Comparison of ENCODE assay signal across 25 mouse cellular contexts in the genomic region with DNA sequence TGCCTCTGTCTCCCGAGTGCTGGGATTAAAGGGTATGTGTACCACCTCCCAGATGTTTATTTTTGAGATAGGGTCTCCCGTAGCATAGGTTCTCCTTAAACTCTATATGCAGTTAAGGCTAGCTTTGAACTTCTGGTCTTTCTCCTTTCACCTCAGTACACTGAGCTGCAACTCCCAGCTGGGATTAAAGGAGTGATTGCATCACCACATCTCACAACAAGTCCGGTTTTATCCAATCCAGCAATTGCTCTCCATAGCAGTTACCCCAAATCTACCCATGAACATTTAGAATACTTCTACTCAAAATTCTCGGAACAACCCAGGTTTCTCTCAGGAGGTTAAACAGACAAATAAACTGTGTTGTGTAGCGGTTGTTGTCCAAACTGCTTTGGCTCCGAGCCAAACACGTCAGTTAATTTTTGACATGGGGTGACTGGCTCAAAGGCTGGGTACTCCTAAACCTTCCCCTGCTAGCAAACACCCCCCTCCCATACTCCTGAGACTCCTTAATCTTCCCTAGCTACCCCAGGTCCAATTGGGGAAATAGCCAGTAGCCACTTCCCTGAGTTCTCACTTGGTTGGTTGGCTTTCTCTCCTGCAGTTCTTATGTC. TPM values are rescaled to one million over a fixed set of nuclear protein-coding genes. Genes with fewer than 3 reads are reported as not detected.
DNase-seq lines count a peak whose midpoint lies in the region; ATAC-seq and TF ChIP-seq lines count a peak whose summit lies in the region.
"Had no signal": no experiment of that assay in that cellular context is flagged by ENCODE, and none has a peak within 500 bp of the region (broad histone marks: within the 10 kb centered on the region; RNA-seq: fewer than 3 reads in every experiment).

No protein-coding gene starts in this region.

- no peak for ATAC-seq in hindbrain, postnatal 0 days
- no peak for ATAC-seq in embryonic facial prominence, embryonic 15.5 days (ENCODE audit: insufficient number of reproducible peaks, low FRiP score, low TSS enrichment, low read depth)
- ATAC-seq in kidney, postnatal 0 days (replicated peaks; ENCODE audit: low FRiP score, low read depth): no peak
- no peak for ATAC-seq in stomach, postnatal 0 days (ENCODE audit: low FRiP score, low TSS enrichment)
- ATAC-seq in megakaryocyte-erythroid progenitor cell, adult 5-6 weeks (replicated peaks; ENCODE audit: low FRiP score, low TSS enrichment, poor library complexity, severe bottlenecking): no peak
- ATAC-seq: forebrain, embryonic 16.5 days; lung, postnatal 0 days; midbrain, embryonic 13.5 days had no signal

- no peak for DNase-seq in hindbrain, embryonic 10.5 days (ENCODE audit: low spot score)
- DNase-seq in hindbrain, postnatal 0 days (ENCODE audit: low spot score): no peak
- no peak for DNase-seq in kidney, postnatal 0 days (ENCODE audit: low spot score)
- DNase-seq in stomach, postnatal 0 days (ENCODE audit: low spot score): no peak
- no peak for DNase-seq in layer of hippocampus, postnatal 10 days (ENCODE audit: low spot score in 2 of 2)
- DNase-seq: adrenal gland, postnatal 25 days; cerebellum, adult 11-12 months; gastrocnemius, postnatal 36 days; thymus, postnatal 14 days had no signal

- 91% methylated on average over 7 of the region's 7 CpGs for WGBS in hindbrain, embryonic 10.5 days
- WGBS in hindbrain, postnatal 0 days: 81% methylated on average over 7 of the region's 7 CpGs
- WGBS in embryonic facial prominence, embryonic 15.5 days: 87% methylated on average over 7 of the region's 7 CpGs
- 68% methylated on average over 7 of the region's 7 CpGs for WGBS in kidney, postnatal 0 days
- 79% methylated on average over 7 of the region's 7 CpGs for WGBS in stomach, postnatal 0 days

- no peaks in the 10 kb centered on the region for H3K27me3 ChIP-seq in hindbrain, embryonic 10.5 days (ENCODE audit: insufficient read depth, poor library complexity, severe bottlenecking)
- H3K27me3 ChIP-seq in hindbrain, postnatal 0 days (ENCODE audit: insufficient read depth, low read length): no peaks in the 10 kb centered on the region
- no peaks in the 10 kb centered on the region for H3K27me3 ChIP-seq in embryonic facial prominence, embryonic 15.5 days
- H3K27me3 ChIP-seq in kidney, postnatal 0 days (ENCODE audit: insufficient read depth, low read length): no peaks in the 10 kb centered on the region
- no peaks in the 10 kb centered on the region for H3K27me3 ChIP-seq in stomach, postnatal 0 days (ENCODE audit: control insufficient read depth, insufficient read depth, low read length)
- H3K27me3 ChIP-seq: limb, embryonic 13.5 days; midbrain, embryonic 13.5 days; stomach, embryonic 15.5 days had no signal

- H3K4me1 ChIP-seq in hindbrain, embryonic 10.5 days (replicated peaks): peaks cover 26% of the 10 kb centered on the region
- no peaks in the 10 kb centered on the region for H3K4me1 ChIP-seq in hindbrain, postnatal 0 days (ENCODE audit: insufficient read depth, low read length)
- H3K4me1 ChIP-seq in embryonic facial prominence, embryonic 15.5 days: peaks cover 16% of the 10 kb centered on the region
- peaks cover 31% of the 10 kb centered on the region; the same call in 1 of the 2 replicates for H3K4me1 ChIP-seq in kidney, postnatal 0 days (replicated peaks; ENCODE audit: insufficient read depth, low read length)
- peaks cover 4% of the 10 kb centered on the region; the same call in 1 of the 2 replicates for H3K4me1 ChIP-seq in stomach, postnatal 0 days (replicated peaks; ENCODE audit: control insufficient read depth, insufficient read depth)

- no peak overlapping the region for H3K9ac ChIP-seq in hindbrain, postnatal 0 days (replicated peaks; ENCODE audit: low read length)
- H3K9ac ChIP-seq in embryonic facial prominence, embryonic 15.5 days: no peak overlapping the region
- H3K9ac ChIP-seq in kidney, postnatal 0 days (ENCODE audit: low read depth, low read length): no peak overlapping the region
- no peak overlapping the region for H3K9ac ChIP-seq in stomach, postnatal 0 days (ENCODE audit: low read length)
- H3K9ac ChIP-seq: limb, embryonic 13.5 days; liver, embryonic 14.5 days; midbrain, embryonic 13.5 days; stomach, embryonic 15.5 days had no signal

- H3K4me2 ChIP-seq in hindbrain, postnatal 0 days (ENCODE audit: low read depth, low read length): no peak overlapping the region
- no peak overlapping the region for H3K4me2 ChIP-seq in embryonic facial prominence, embryonic 15.5 days (replicated peaks)
- no peak overlapping the region for H3K4me2 ChIP-seq in kidney, postnatal 0 days (ENCODE audit: low read length)
- no peak overlapping the region for H3K4me2 ChIP-seq in stomach, postnatal 0 days (replicated peaks; ENCODE audit: low read depth)
- H3K4me2 ChIP-seq: limb, embryonic 13.5 days; midbrain, embryonic 13.5 days; stomach, embryonic 15.5 days had no signal

- H3K27ac ChIP-seq in hindbrain, embryonic 10.5 days: 0 out of 2 replicates have a peak overlapping the region, but pooled peaks have one; percentile 23
- H3K27ac ChIP-seq in hindbrain, postnatal 0 days: no peak overlapping the region
- H3K27ac ChIP-seq in embryonic facial prominence, embryonic 15.5 days (replicated peaks): peak overlapping the region; percentile 22; the same call in 1 of the 2 replicates
- peak overlapping the region; percentile 89 for H3K27ac ChIP-seq in kidney, postnatal 0 days
- peak overlapping the region; percentile 25; the same call in 1 of the 2 replicates for H3K27ac ChIP-seq in stomach, postnatal 0 days (replicated peaks)
- H3K27ac ChIP-seq: limb, embryonic 13.5 days; liver, embryonic 14.5 days; midbrain, embryonic 13.5 days; stomach, embryonic 15.5 days had no signal

- no peak for TF ChIP-seq EP300 in stomach, postnatal 0 days (optimal IDR thresholded peaks at IDR 0.05)

- TF ChIP-seq CTCF in hindbrain, postnatal 0 days (IDR thresholded peaks at IDR 0.05; ENCODE audit: low read depth): no peak
- no peak for TF ChIP-seq CTCF in kidney, postnatal 0 days (IDR thresholded peaks at IDR 0.05; ENCODE audit: low read depth)
- TF ChIP-seq CTCF in stomach, postnatal 0 days (IDR thresholded peaks at IDR 0.05; ENCODE audit: low read depth): no peak

- no peak overlapping the region for H3K4me3 ChIP-seq in hindbrain, embryonic 10.5 days
- no peak overlapping the region for H3K4me3 ChIP-seq in hindbrain, postnatal 0 days (ENCODE audit: low read length)
- H3K4me3 ChIP-seq in embryonic facial prominence, embryonic 15.5 days (replicated peaks): no peak overlapping the region
- H3K4me3 ChIP-seq in kidney, postnatal 0 days (replicated peaks; ENCODE audit: low read depth, low read length): no peak overlapping the region
- H3K4me3 ChIP-seq in stomach, postnatal 0 days (ENCODE audit: low read depth, low read length): no peak overlapping the region
- H3K4me3 ChIP-seq: erythroblast, embryonic 14.5 days; limb, embryonic 13.5 days; midbrain, embryonic 13.5 days; stomach, embryonic 15.5 days had no signal

- no peaks in the 10 kb centered on the region for H3K9me3 ChIP-seq in hindbrain, embryonic 10.5 days
- no peaks in the 10 kb centered on the region for H3K9me3 ChIP-seq in hindbrain, postnatal 0 days (ENCODE audit: low read length)
- no peaks in the 10 kb centered on the region for H3K9me3 ChIP-seq in embryonic facial prominence, embryonic 15.5 days (replicated peaks)
- no peaks in the 10 kb centered on the region for H3K9me3 ChIP-seq in kidney, postnatal 0 days (replicated peaks; ENCODE audit: low read length)
- no peaks in the 10 kb centered on the region for H3K9me3 ChIP-seq in stomach, postnatal 0 days (ENCODE audit: control insufficient read depth, low read length)
- H3K9me3 ChIP-seq: G1E; limb, embryonic 13.5 days; midbrain, embryonic 13.5 days; stomach, embryonic 15.5 days had no signal

- no peaks in the 10 kb centered on the region for H3K36me3 ChIP-seq in hindbrain, embryonic 10.5 days
- H3K36me3 ChIP-seq in hindbrain, postnatal 0 days (ENCODE audit: insufficient read depth, low read length): no peaks in the 10 kb centered on the region
- no peaks in the 10 kb centered on the region for H3K36me3 ChIP-seq in embryonic facial prominence, embryonic 15.5 days
- no peaks in the 10 kb centered on the region for H3K36me3 ChIP-seq in kidney, postnatal 0 days (ENCODE audit: insufficient read depth, low read length)
- H3K36me3 ChIP-seq in stomach, postnatal 0 days (ENCODE audit: control insufficient read depth, insufficient read depth, low read length): no peaks in the 10 kb centered on the region
- H3K36me3 ChIP-seq: G1E; limb, embryonic 13.5 days; midbrain, embryonic 13.5 days; stomach, embryonic 15.5 days had no signal

RNA-seq across cellular contexts. Expression of gene Terf2, which starts 25.4 kb away (rescaled TPM):
- polyA plus RNA-seq in hindbrain, embryonic 10.5 days (2016; fragmentation: Nextera tagmentation; extraction: Ambion mirVana): 17.6 and 18.5 TPM in 2 replicates
- total RNA-seq in hindbrain, postnatal 0 days (2014; rRNA removed): 15.5 TPM in 2 replicates
- 22.9 and 23.2 TPM in 2 replicates for polyA plus RNA-seq in hindbrain, postnatal 0 days (2015; fragmentation: Nextera tagmentation; extraction: Ambion mirVana)
- 18.9 and 20.1 TPM in 2 replicates for polyA plus RNA-seq in embryonic facial prominence, embryonic 15.5 days (2015; fragmentation: Nextera tagmentation; extraction: Ambion mirVana)
- 17.4 and 18.2 TPM in 2 replicates for polyA plus RNA-seq in kidney, postnatal 0 days (2015; fragmentation: Nextera tagmentation; extraction: Ambion mirVana)
- polyA plus RNA-seq in stomach, postnatal 0 days (2015; fragmentation: Nextera tagmentation; extraction: Ambion mirVana): 12.1 and 12.7 TPM in 2 replicates
- 10 to 100 TPM; 36.0 to 36.6 TPM for total RNA-seq in layer of hippocampus, postnatal 10 days (2021)
- total RNA-seq in megakaryocyte-erythroid progenitor cell, adult 5-6 weeks (2014; fragmentation: Nextera tagmentation): 48.8 and 52.7 TPM in 2 replicates
- total RNA-seq in megakaryocyte-erythroid progenitor cell, adult 5-6 weeks (2017): 25.6 and 39.7 TPM in 2 replicates

RNA-seq across cellular contexts. Expression of gene Cyb5b, which starts 28.7 kb away (rescaled TPM):
- 138 and 157 TPM in 2 replicates for polyA plus RNA-seq in hindbrain, embryonic 10.5 days (2016; fragmentation: Nextera tagmentation; extraction: Ambion mirVana)
- total RNA-seq in hindbrain, postnatal 0 days (2014; rRNA removed): 89.5 and 95.2 TPM in 2 replicates
- 81.6 and 82.9 TPM in 2 replicates for polyA plus RNA-seq in hindbrain, postnatal 0 days (2015; fragmentation: Nextera tagmentation; extraction: Ambion mirVana)
- 66.7 and 67.5 TPM in 2 replicates for polyA plus RNA-seq in embryonic facial prominence, embryonic 15.5 days (2015; fragmentation: Nextera tagmentation; extraction: Ambion mirVana)
- 116 and 126 TPM in 2 replicates for polyA plus RNA-seq in kidney, postnatal 0 days (2015; fragmentation: Nextera tagmentation; extraction: Ambion mirVana)
- 52.6 and 52.9 TPM in 2 replicates for polyA plus RNA-seq in stomach, postnatal 0 days (2015; fragmentation: Nextera tagmentation; extraction: Ambion mirVana)
- total RNA-seq in layer of hippocampus, postnatal 10 days (2021): 100 to 1,000 TPM in 1 of 2 experiments, 10 to 100 TPM in 1; 97.0 to 102 TPM
- total RNA-seq in megakaryocyte-erythroid progenitor cell, adult 5-6 weeks (2014; fragmentation: Nextera tagmentation): 34.9 and 35.4 TPM in 2 replicates
- total RNA-seq in megakaryocyte-erythroid progenitor cell, adult 5-6 weeks (2017): 39.3 and 46.4 TPM in 2 replicates

RNA-seq across cellular contexts. Expression of gene Tmed6, which starts 56.3 kb away (rescaled TPM):
- polyA plus RNA-seq in hindbrain, embryonic 10.5 days (2016; fragmentation: Nextera tagmentation; extraction: Ambion mirVana): not detected in 2 replicates
- total RNA-seq in hindbrain, postnatal 0 days (2014; rRNA removed): not detected in 2 replicates
- not detected in 2 replicates for polyA plus RNA-seq in hindbrain, postnatal 0 days (2015; fragmentation: Nextera tagmentation; extraction: Ambion mirVana)
- not detected in 2 replicates for polyA plus RNA-seq in embryonic facial prominence, embryonic 15.5 days (2015; fragmentation: Nextera tagmentation; extraction: Ambion mirVana)
- polyA plus RNA-seq in kidney, postnatal 0 days (2015; fragmentation: Nextera tagmentation; extraction: Ambion mirVana): 52.9 and 55.6 TPM in 2 replicates
- 79.6 and 81.7 TPM in 2 replicates for polyA plus RNA-seq in stomach, postnatal 0 days (2015; fragmentation: Nextera tagmentation; extraction: Ambion mirVana)
- total RNA-seq in layer of hippocampus, postnatal 10 days (2021): not detected
- total RNA-seq in megakaryocyte-erythroid progenitor cell, adult 5-6 weeks (2014; fragmentation: Nextera tagmentation): not detected in 2 replicates
- not detected in 2 replicates for total RNA-seq in megakaryocyte-erythroid progenitor cell, adult 5-6 weeks (2017)
- total RNA-seq: adrenal gland, postnatal 25 days; G1E; gastrocnemius, postnatal 36 days; heart, adult 8-10 months; layer of hippocampus, postnatal 25 days; left cerebral cortex, postnatal 14 days had no signal
- polyA plus RNA-seq: erythroblast, embryonic 14.5 days; forebrain, embryonic 16.5 days; G1E; heart, embryonic 16.5 days; hindbrain, embryonic 11.5 days; limb, embryonic 13.5 days; midbrain, embryonic 13.5 days; neural tube, embryonic 14.5 days had no signal

Comparison
In these comparisons a context has a peak if more than half of its experiments do, and no peak if none do; other contexts are left out.
1. RNA of gene Tmed6, which starts 56.3 kb away (polyA plus RNA-seq): 79.6 to 81.7 TPM in stomach, postnatal 0 days and 52.9 to 55.6 TPM in kidney, postnatal 0 days; not detected in embryonic facial prominence, embryonic 15.5 days, not detected in hindbrain, embryonic 10.5 days and not detected in hindbrain, postnatal 0 days; every median in the first group is over 10 times any median in the second.